Mouse (Mus musculus): ENCODE results near the gene 4930467E23Rik.
"Not testable (repeated sequence)": the region's sequence is repeated elsewhere in the genome, so short reads cannot be mapped to it uniquely, and the experiment has no call there.

4930467E23Rik gene

GRCm38 (mm10) chr8:19709488-19709887 is 19.9 kb upstream of the 4930467E23Rik start:
- DNase-seq (ENCODE audit: low read depth, low spot score), result not testable (repeated sequence)

- DNase-seq (ENCODE audit: low read depth, low spot score), result not testable (repeated sequence)
These were observed 18.1 kb upstream of the 4930467E23Rik start for GRCm38 (mm10) chr8:19711171-19711860.

DNA sequence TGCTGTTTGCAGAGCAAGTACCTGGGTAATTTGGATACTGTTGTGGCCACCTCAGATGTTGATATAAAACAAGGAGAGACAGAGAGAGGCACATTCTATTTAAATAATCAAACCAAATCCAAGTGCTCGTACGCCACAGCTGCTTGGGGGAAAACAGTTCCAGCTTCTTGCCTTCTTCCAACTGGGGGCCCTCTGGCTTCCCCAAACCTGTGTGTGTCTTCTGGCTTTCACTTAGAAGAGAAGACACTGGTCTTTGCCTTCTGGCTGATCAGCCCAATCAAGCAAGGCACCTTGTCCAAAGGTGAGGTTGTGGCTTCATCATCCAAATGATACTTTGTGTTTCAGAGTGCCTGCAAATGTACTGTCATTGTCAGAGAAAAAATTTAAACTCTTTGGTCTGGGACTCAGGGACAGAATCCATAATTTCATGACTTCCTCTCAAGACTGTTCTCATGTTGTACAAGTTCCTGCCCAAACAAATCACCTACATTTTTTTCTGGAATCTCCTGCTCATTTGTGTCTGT is 17.1 kb upstream of the 4930467E23Rik start:
- not testable (repeated sequence) for DNase-seq (ENCODE audit: low read depth, low spot score)

- not testable (repeated sequence) for DNase-seq (ENCODE audit: low read depth, low spot score)
These were observed 16.6 kb upstream of the 4930467E23Rik start for GRCm38 (mm10) chr8:19712816-19713215.

DNA sequence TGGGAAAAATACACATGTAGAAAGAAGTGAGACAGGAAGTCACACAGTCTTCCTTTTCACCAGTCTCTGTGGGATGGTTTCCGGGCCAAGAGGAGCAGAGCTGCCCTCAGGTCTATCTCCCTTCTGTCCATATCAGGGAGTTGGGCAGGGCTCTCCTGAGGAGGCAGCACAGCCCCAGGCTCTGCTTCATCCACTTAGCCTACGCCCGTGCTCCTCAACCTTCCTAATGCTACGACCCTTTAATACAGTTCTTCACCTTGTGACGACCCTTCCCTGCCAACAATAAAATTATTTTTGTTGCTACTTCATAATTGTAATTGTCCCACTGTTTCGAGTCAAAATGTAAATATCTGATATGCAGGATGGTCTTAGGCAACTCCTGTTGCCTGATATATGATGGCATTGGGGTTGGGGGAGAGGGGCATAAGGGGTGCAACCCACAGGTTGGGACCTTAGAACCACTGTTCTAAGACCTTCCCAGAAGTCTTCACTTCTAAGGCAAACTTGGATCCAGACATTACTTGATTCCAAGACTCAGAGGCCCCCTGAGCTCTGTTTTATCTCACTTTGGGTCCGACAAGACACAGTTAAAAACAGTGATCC is 16.0 kb upstream of the 4930467E23Rik start:
- not testable (repeated sequence) for DNase-seq (ENCODE audit: low read depth, low spot score)

DNA sequence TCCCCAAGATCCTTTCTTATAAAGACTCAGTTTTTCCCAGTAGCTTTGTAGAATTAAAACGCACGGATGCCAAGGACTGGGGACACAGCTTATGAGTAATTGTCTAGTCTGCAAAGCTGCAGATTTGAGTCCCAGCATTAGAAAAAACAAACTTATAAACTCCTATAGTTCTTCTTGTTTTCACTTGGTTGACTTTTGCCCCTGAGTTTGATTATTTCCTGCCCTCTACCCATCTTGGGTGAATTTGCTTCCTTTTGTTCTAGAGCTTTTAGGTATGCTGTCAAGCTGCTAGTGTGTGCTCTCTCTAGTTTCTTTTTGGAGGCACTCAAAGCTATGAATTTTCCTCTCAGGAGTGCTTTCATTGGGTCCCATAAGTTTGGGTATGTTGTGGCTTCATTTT is 14.9 kb upstream of the 4930467E23Rik start:
- not testable (repeated sequence) for DNase-seq (ENCODE audit: low read depth, low spot score)

DNA sequence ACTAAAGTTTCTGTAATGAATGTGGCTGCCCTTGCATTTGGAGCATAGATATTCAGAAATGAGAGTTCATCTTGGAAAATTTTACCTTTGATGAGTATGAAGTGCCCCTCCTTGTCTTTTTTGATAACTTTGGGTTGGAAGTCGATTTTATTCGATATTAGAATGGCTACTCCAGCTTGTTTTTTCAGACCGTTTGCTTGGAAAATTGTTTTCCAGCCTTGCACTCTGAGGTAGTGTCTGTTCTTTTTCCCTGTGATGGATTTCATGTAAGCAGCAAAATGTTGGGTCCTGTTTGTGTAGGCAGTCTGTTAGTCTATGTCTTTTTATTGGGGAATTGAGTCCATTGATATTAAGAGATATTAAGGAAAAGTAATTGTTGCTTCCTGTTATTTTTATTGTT is 14.1 kb upstream of the 4930467E23Rik start:
- not testable (repeated sequence) for DNase-seq (ENCODE audit: low read depth, low spot score)

DNA sequence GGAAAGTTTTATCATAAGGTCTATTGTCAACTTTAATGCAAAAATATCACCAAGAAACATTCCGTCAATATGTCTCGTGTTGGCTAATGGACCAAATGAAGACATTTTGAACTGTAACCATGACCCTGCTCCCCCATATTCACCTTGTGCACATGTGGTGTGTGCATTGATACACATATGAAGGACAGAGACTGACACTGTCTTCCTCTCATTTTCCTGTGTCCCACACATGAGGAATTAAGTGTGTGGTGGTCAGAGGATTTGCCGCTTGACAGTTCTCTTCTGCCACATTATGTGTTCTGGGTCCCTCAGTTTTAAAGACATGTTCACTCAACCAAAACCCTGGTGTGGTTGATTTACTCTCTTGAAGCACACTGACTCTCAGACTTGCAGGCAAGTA is 11.5 kb upstream of the 4930467E23Rik start:
- not testable (repeated sequence) for DNase-seq (ENCODE audit: low read depth, low spot score)

- DNase-seq (ENCODE audit: low read depth, low spot score), result not testable (repeated sequence)
These were observed 9.9 kb upstream of the 4930467E23Rik start for GRCm38 (mm10) chr8:19719513-19719912.

GRCm38 (mm10) chr8:19724871-19725270 is 4.5 kb upstream of the 4930467E23Rik start:
- not testable (repeated sequence) for DNase-seq (ENCODE audit: low read depth, low spot score)

GRCm38 (mm10) chr8:19751773-19752172 is 22.4 kb downstream of the 4930467E23Rik start:
- DNase-seq (ENCODE audit: low read depth, low spot score), result not testable (repeated sequence)

DNA sequence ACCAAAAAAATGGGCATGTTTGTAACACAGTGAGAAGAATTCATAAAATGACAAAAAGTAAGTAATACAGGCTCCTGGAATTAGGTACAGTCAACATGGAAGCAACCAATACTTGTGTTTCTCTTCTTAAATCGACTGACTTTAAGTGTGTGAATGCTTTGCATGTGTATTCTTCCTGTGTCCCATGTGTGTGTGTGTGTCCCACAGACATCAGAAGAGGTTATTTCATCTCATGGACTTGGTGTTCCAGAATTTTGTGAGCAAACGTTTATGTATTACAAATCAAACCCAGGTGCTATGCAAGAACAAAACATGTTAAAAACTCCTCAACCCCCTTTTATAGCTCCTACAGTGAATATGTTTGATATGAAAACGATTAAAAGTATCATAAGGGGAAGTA is 24.8 kb downstream of the 4930467E23Rik start:
- DNase-seq (ENCODE audit: low read depth, low spot score), result not testable (repeated sequence)

GRCm38 (mm10) chr8:19754961-19755360 is 25.6 kb downstream of the 4930467E23Rik start:
- not testable (repeated sequence) for DNase-seq (ENCODE audit: low read depth, low spot score)

- not testable (repeated sequence) for DNase-seq (ENCODE audit: low read depth, low spot score)
These were observed 32.3 kb downstream of the 4930467E23Rik start for GRCm38 (mm10) chr8:19761660-19762059.

- DNase-seq (ENCODE audit: low read depth, low spot score), result not testable (repeated sequence)
These were observed 33.6 kb downstream of the 4930467E23Rik start for GRCm38 (mm10) chr8:19762860-19763592.

DNA sequence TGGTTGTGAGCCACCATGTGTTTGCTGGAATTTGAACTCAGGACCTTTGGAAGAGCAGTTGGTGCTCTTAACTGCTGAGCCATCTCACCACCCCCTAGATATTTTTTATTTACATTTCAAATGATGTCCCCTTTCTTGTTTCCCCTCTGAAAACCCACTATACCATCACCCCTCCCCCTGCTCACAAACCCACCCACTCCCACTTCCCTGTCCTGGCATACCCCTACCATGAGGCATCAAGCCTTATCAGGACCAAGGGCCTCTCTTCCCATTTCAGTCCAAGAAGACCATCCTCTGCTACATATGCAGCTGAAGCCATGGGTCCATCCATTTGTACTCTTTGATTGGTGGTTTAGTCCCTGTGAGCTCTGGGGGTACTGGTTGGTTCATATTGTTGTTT is 36.2 kb downstream of the 4930467E23Rik start:
- DNase-seq (ENCODE audit: low read depth, low spot score), result not testable (repeated sequence)

DNA sequence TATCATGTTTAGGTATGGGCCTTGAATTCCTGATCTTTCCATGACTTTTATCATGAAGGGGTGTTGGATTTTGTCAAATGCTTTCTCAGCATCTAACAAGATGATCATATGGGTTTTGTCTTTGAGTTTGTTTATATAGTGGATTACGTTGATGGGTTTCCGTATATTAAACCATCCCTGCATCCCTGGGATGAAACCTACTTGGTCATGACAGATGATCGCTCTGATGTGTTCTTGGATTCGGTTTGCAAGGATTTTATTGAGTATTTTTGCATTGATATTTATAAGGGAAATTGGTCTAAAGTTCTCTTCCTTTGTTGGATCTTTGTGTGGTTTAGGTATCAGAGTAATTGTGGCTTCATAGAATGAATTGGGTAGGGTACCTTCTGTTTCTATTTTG is 44.1 kb downstream of the 4930467E23Rik start:
- DNase-seq (ENCODE audit: low read depth, low spot score), result not testable (repeated sequence)

GRCm38 (mm10) chr8:19776311-19776710 is 46.9 kb downstream of the 4930467E23Rik start:
- not testable (repeated sequence) for DNase-seq (ENCODE audit: low read depth, low spot score)

- not testable (repeated sequence) for DNase-seq (ENCODE audit: low read depth, low spot score)
These were observed 48.1 kb downstream of the 4930467E23Rik start for GRCm38 (mm10) chr8:19777500-19777899.

GRCm38 (mm10) chr8:19778126-19778525 is 48.8 kb downstream of the 4930467E23Rik start:
- DNase-seq (ENCODE audit: low read depth, low spot score), result not testable (repeated sequence)

DNA sequence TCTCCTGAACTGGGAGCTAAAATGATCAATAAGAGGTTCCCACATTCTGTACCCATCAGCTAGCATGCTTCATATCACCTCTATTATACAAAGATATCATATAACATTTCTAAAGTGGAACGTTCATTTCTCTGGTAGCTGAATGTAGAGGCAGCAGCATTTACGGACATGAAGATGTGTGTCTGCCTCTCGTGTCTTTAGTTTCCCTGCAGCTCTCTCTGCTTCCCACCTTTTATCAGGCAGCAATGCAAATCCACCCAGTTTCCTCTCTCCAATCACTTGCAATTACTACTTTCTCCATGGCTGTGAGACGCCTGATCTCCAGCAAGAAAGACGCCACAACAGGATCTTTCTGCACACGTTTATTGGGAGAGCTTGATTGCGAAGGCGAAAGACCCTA is 49.5 kb downstream of the 4930467E23Rik start:
- not testable (repeated sequence) for DNase-seq (ENCODE audit: low read depth, low spot score)

- not testable (repeated sequence) for DNase-seq (ENCODE audit: low read depth, low spot score)
These were observed 50.8 kb downstream of the 4930467E23Rik start for GRCm38 (mm10) chr8:19780212-19780611.
